Mouse (Mus musculus) c-Kit-positive CD71-positive TER-119-negative erythroid progenitor cells, embryonic 14.5 days (primary cell): ENCODE results near the gene Cypt14.
"Not testable (repeated sequence)": the region's sequence is repeated elsewhere in the genome, so short reads cannot be mapped to it uniquely, and the experiment has no call there.

ENCODE experiments used
- DNase-seq: peaks from one replicate; pipeline ENCODE4 v3.0.0-alpha.2; 2013; ENCODE audit warnings: low read depth

Gene Cypt14

DNA sequence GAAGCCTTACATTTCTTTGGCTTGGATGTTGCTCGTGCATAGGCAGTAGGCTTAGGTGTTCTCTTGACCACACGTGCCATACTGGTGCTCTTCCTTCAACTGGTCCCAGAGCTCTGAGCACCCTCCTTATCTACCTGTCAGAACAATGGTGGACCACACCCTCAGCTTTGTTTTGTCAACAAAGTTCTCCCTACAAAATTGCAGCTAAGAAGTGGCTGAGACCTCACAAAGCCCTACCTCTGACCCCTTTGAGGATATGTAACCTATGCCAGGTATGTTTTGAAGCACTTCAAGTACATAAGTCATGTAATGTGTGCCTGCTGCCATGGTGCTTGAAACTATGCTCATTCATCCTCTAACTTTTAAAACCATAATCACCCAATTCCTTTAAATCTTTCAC is at the start of gene Cypt14:
Cypt14 (minus strand) TSS at position 101 of the 400 bp plus-strand sequence.
- DNase-seq: not testable (repeated sequence)
